Mouse (Mus musculus): Measurements from ENCODE around the gene Fgfr2.

DNA sequence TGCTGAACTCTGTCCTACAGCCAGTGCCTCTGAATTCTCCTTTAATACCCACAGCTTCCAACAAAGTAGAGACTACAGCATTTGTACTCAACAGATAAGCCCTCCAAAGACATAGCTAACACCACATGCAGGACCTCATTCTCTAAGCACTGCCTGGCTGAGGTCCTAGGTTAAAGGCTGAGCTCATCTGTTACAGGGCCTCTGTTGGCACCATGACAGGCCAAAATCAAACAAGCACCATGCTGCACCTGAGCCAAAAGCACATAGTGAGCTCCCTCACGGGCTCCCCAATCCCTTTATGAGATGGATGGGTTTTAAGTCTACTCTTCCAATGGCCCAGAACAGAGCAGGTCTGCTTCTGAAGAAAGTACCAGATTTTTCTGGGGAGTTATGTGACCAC, 1865.8 kb downstream of the Fgfr2 start:
- TF ChIP-seq CTCF (IDR thresholded peaks at IDR 0.05; ENCODE audit: low read depth) (no peak), EP300 (IDR thresholded peaks at IDR 0.05; ENCODE audit: low read depth) (no peak)

Data from liver, postnatal 0 days (tissue).